Comparison of ENCODE assay signal across 8 mouse cellular contexts in the genomic region with DNA sequence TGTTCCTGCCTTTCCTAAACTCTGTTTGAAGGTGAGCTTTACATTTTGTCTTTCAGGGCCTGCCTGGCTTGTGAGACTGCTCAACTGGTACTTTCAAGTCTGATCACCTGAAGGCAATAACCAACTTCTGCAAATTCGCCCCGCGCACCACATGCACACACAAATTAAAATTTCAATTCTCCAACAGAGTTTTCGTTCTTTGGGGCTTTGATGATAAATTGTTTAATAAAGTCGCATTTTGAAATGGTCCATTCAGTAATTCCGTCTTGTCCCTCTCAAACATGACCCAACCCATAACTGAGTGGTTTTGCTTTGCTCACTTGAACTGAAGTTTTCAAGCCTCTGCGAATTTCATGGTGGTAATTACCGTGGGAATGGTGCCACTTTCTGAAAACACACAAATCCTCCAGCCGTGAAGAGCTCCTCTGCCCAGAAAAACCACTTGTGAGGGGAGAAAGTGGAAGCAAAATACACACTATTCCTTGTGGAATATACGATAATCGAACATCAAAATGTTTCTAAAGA. TPM values are rescaled to one million over a fixed set of nuclear protein-coding genes. Genes with fewer than 3 reads are reported as not detected.
DNase-seq lines count a peak whose midpoint lies in the region; ATAC-seq and TF ChIP-seq lines count a peak whose summit lies in the region.

No protein-coding gene starts in this region.

- WGBS in lung, adult 2 months, result 22% methylated on average over 11 of the region's 11 CpGs
- WGBS in embryonic facial prominence, embryonic 14.5 days, result 25% methylated on average over 11 of the region's 11 CpGs
- WGBS in limb, embryonic 14.5 days, result 34% methylated on average over 11 of the region's 11 CpGs
- 15% methylated on average over 11 of the region's 11 CpGs for WGBS in olfactory bulb, adult 2 months

- H3K4me2 ChIP-seq in embryonic facial prominence, embryonic 14.5 days (ENCODE audit: low read depth, low read length), result peak overlapping the region; percentile 79
- H3K4me2 ChIP-seq in limb, embryonic 14.5 days (replicated peaks; ENCODE audit: low read depth, low read length, severe bottlenecking), result peak overlapping the region; percentile 74

- no peak for TF ChIP-seq CTCF in lung, adult 2 months (IDR thresholded peaks at IDR 0.05; ENCODE audit: insufficient read depth, low read length)
- no peak for TF ChIP-seq CTCF in olfactory bulb, adult 2 months (IDR thresholded peaks at IDR 0.05; ENCODE audit: insufficient read depth, low read depth, low read length)

- H3K4me3 ChIP-seq in lung, adult 2 months (replicated peaks; ENCODE audit: extremely low read depth, low read depth, low read length), result peak overlapping the region; percentile 85
- peak overlapping the region; percentile 77 for H3K4me3 ChIP-seq in embryonic facial prominence, embryonic 14.5 days (ENCODE audit: low read depth, low read length)
- H3K4me3 ChIP-seq in limb, embryonic 14.5 days (replicated peaks; ENCODE audit: low read length), result peak overlapping the region; percentile 81
- peak overlapping the region; percentile 60 for H3K4me3 ChIP-seq in olfactory bulb, adult 2 months (ENCODE audit: insufficient read depth, low read depth, low read length)

- H3K27me3 ChIP-seq in embryonic facial prominence, embryonic 14.5 days (replicated peaks; ENCODE audit: control insufficient read depth, insufficient read depth, low read length), result no peaks in the 10 kb centered on the region
- H3K27me3 ChIP-seq in limb, embryonic 14.5 days (ENCODE audit: control insufficient read depth, insufficient read depth, low read length), result no peaks in the 10 kb centered on the region

- no peak; the same call in 1 of the 2 replicates for ATAC-seq in embryonic facial prominence, embryonic 14.5 days (ENCODE audit: low read depth)
- ATAC-seq in limb, embryonic 14.5 days (ENCODE audit: low FRiP score, low read depth), result no peak

- H3K27ac ChIP-seq in embryonic facial prominence, embryonic 14.5 days (replicated peaks; ENCODE audit: low read depth, low read length), result peak overlapping the region; percentile 91
- H3K27ac ChIP-seq in limb, embryonic 14.5 days (replicated peaks; ENCODE audit: low read depth, low read length), result peak overlapping the region; percentile 86
- no peak overlapping the region for H3K27ac ChIP-seq in olfactory bulb, adult 2 months (ENCODE audit: insufficient read depth, low read depth, low read length)

- 0 out of 2 replicates have a peak, but pooled peaks cover 1% of the 10 kb centered on the region for H3K36me3 ChIP-seq in embryonic facial prominence, embryonic 14.5 days (ENCODE audit: control insufficient read depth, insufficient read depth, low read length)
- H3K36me3 ChIP-seq in limb, embryonic 14.5 days (ENCODE audit: control insufficient read depth, insufficient read depth, low read length), result 0 out of 2 replicates have a peak, but pooled peaks cover 4% of the 10 kb centered on the region

- H3K9ac ChIP-seq in embryonic facial prominence, embryonic 14.5 days (ENCODE audit: low read depth, low read length), result peak overlapping the region; percentile 92
- H3K9ac ChIP-seq in limb, embryonic 14.5 days (ENCODE audit: low read depth, low read length, severe bottlenecking), result peak overlapping the region; percentile 96

- H3K4me1 ChIP-seq in lung, adult 2 months (ENCODE audit: control insufficient read depth, insufficient read depth, low read length), result peaks cover 7% of the 10 kb centered on the region; the same call in 1 of the 2 replicates
- peaks cover 3% of the 10 kb centered on the region; the same call in 1 of the 2 replicates for H3K4me1 ChIP-seq in embryonic facial prominence, embryonic 14.5 days (ENCODE audit: control insufficient read depth, insufficient read depth, low read length)
- H3K4me1 ChIP-seq in limb, embryonic 14.5 days (ENCODE audit: control insufficient read depth, insufficient read depth, low read length), result 0 out of 2 replicates have a peak, but pooled peaks cover 3% of the 10 kb centered on the region
- H3K4me1 ChIP-seq in olfactory bulb, adult 2 months (ENCODE audit: control insufficient read depth, insufficient read depth, low read length), result peaks cover 11% of the 10 kb centered on the region

- H3K9me3 ChIP-seq in embryonic facial prominence, embryonic 14.5 days (ENCODE audit: control insufficient read depth, low read length), result no peaks in the 10 kb centered on the region
- H3K9me3 ChIP-seq in limb, embryonic 14.5 days (ENCODE audit: control insufficient read depth, low read length), result no peaks in the 10 kb centered on the region

- DNase-seq in lung, adult 2 months, result no peak
- no peak for DNase-seq in lung, postnatal 25 days (ENCODE audit: low spot score)
- peak; percentile 48 for DNase-seq in embryonic facial prominence, embryonic 14.5 days (ENCODE audit: low spot score)
- no peak for DNase-seq in limb, embryonic 14.5 days (ENCODE audit: low spot score)
- DNase-seq in frontal cortex, adult 2 months (ENCODE audit: extremely low spot score in 1 of 2, low spot score in 1 of 2), result no peak
- DNase-seq in frontal cortex, postnatal 36 days (ENCODE audit: low spot score in 2 of 2), result no peak
- no peak for DNase-seq in adrenal gland, adult 2 months

- no peak for TF ChIP-seq POLR2A in lung, adult 2 months (IDR thresholded peaks at IDR 0.05; ENCODE audit: borderline replicate concordance, extremely low read depth, low read depth, low read length)
- no peak for TF ChIP-seq POLR2A in limb, embryonic 14.5 days (IDR thresholded peaks at IDR 0.05; ENCODE audit: borderline replicate concordance, extremely low read depth, insufficient read depth, insufficient read length)
- TF ChIP-seq POLR2A in olfactory bulb, adult 2 months (IDR thresholded peaks at IDR 0.05; ENCODE audit: insufficient read depth, low read depth, low read length), result no peak

RNA-seq across cellular contexts. Expression of a gene that starts 0.7 kb away (rescaled TPM):
- polyA plus RNA-seq in lung, adult 2 months (2012; rRNA removed), result 3.5 and 5.5 TPM in 2 replicates
- polyA plus RNA-seq in embryonic facial prominence, embryonic 14.5 days (2014; fragmentation: Nextera tagmentation; extraction: Ambion mirVana), result 62.4 and 72.0 TPM in 2 replicates
- polyA plus RNA-seq in limb, embryonic 14.5 days (2012; rRNA removed), result 24.9 and 28.3 TPM in 2 replicates
- 69.9 and 81.1 TPM in 2 replicates for polyA plus RNA-seq in limb, embryonic 14.5 days (2014; fragmentation: Nextera tagmentation; extraction: Ambion mirVana)
- polyA plus RNA-seq in olfactory bulb, adult 2 months (2012; ENCODE audit: insufficient read depth, insufficient read length, low replicate concordance, missing spikeins), result not detected in 2 replicates
- 2.3 and 2.7 TPM in 2 replicates for polyA plus RNA-seq in frontal cortex, adult 2 months (2012; rRNA removed)
- total RNA-seq in adrenal gland, adult 2 months (2021), result 10 to 100 TPM; 19.8 to 21.4 TPM
- polyA plus RNA-seq in adrenal gland, adult 2 months (2012; rRNA removed), result 1.2 and 1.5 TPM in 2 replicates

RNA-seq across cellular contexts. Expression of a gene that starts 50.9 kb away (rescaled TPM):
- 3.5 and 3.6 TPM in 2 replicates for polyA plus RNA-seq in lung, adult 2 months (2012; rRNA removed)
- 10.1 TPM in 2 replicates for polyA plus RNA-seq in embryonic facial prominence, embryonic 14.5 days (2014; fragmentation: Nextera tagmentation; extraction: Ambion mirVana)
- 32.3 and 33.3 TPM in 2 replicates for polyA plus RNA-seq in limb, embryonic 14.5 days (2012; rRNA removed)
- 8.9 and 10.5 TPM in 2 replicates for polyA plus RNA-seq in limb, embryonic 14.5 days (2014; fragmentation: Nextera tagmentation; extraction: Ambion mirVana)
- not detected in 2 replicates for polyA plus RNA-seq in olfactory bulb, adult 2 months (2012; ENCODE audit: insufficient read depth, insufficient read length, low replicate concordance, missing spikeins)
- polyA plus RNA-seq in frontal cortex, adult 2 months (2012; rRNA removed), result 18.4 and 19.4 TPM in 2 replicates
- 10 to 100 TPM; 10.2 to 16.5 TPM for total RNA-seq in adrenal gland, adult 2 months (2021)
- 4.2 and 6.9 TPM in 2 replicates for polyA plus RNA-seq in adrenal gland, adult 2 months (2012; rRNA removed)
